Mouse (Mus musculus) subcutaneous adipose tissue, adult 2 months (tissue): ENCODE measurements around the gene Leng9. TPM values are rescaled to one million over a fixed set of nuclear protein-coding genes. Genes with fewer than 3 reads are reported as not detected.

ENCODE experiments used
- polyA plus RNA-seq: library from polyadenylated mRNA; depleted of rRNA; stranded (reverse); fragments of >200 nt; gene quantifications from 2 replicates; pipeline ENCODE4 v1.2.3, GENCODE M21; 2012; ENCODE audit warnings: low replicate concordance; rRNA removed

Gene Leng9
- 5.6 and 7.2 TPM in 2 replicates for polyA plus RNA-seq

GRCm38 (mm10) chr7:4150059-4150541 lies at the start of gene Leng9:
Leng9 (minus strand) TSS chr7:4150374.

GRCm38 (mm10) chr7:4164090-4164910 lies 14.1 kb upstream of the Leng9 start, which contains the start of gene Cdc42ep5:
Cdc42ep5 (minus strand) TSS chr7:4164860.

GRCm38 (mm10) chr7:4136771-4137531 lies 13.2 kb downstream of the Leng9 start, which contains the start of gene Leng8:
Leng8 (plus strand) TSS chr7:4137039.

GRCm38 (mm10) chr7:4119344-4119902 lies 30.8 kb downstream of the Leng9 start, which contains the start of gene Ttyh1:
Ttyh1 (plus strand) TSS chr7:4119408.

Other genes with a start within 250 kb of the Leng9 start
- 2.7 and 3.5 TPM in 2 replicates for gene Lilra6, start 234.9 kb downstream of the Leng9 start, polyA plus RNA-seq
- 5.4 and 8.7 TPM in 2 replicates for gene Lair1, start 87.2 kb downstream of the Leng9 start, polyA plus RNA-seq
- gene Ttyh1, start 31.0 kb downstream of the Leng9 start, polyA plus RNA-seq = 2.3 and 2.9 TPM in 2 replicates
- gene Leng8, start 13.3 kb downstream of the Leng9 start, polyA plus RNA-seq = 418 and 712 TPM in 2 replicates
- gene Cdc42ep5, start 14.5 kb upstream of the Leng9 start, polyA plus RNA-seq = 30.0 and 62.7 TPM in 2 replicates
- gene Lilra5, start 87.4 kb upstream of the Leng9 start, polyA plus RNA-seq = 0.67 and 0.83 TPM in 2 replicates
- gene Ncr1, start 187.3 kb upstream of the Leng9 start, polyA plus RNA-seq = 0.86 and 3.1 TPM in 2 replicates
- gene Gp6, start 247.4 kb upstream of the Leng9 start, polyA plus RNA-seq = not detected in 2 replicates